Mouse (Mus musculus) heart, embryonic 11.5 days (tissue): ENCODE results near the gene Clasp2. TPM values are rescaled to one million over a fixed set of nuclear protein-coding genes. Genes with fewer than 3 reads are reported as not detected.
A peak's percentile ranks its signal among the peaks of the same experiment; 100 is the strongest.

Experiments
- ATAC-seq: fragments of 200-750 bp; cut with Nextera tagmentation; replicated peaks from 2 replicates; pipeline ENCODE4 v1.8.0; 2017; ENCODE audit warnings: moderate library complexity; ENCODE audit not compliant: insufficient number of reproducible peaks, low FRiP score, low TSS enrichment
- H3K27ac ChIP-seq: fragments of 300-500 bp; sonication (generic); 2 replicates; pipeline ENCODE4 v1.5.1; 2014; ENCODE audit warnings: mild to moderate bottlenecking, low read depth, low read length
- H3K27me3 ChIP-seq: fragments of 300-500 bp; sonication (generic); 2 replicates; pipeline ENCODE4 v1.6.1; 2014; ENCODE audit warnings: mild to moderate bottlenecking, low read length, mixed read lengths; ENCODE audit not compliant: control insufficient read depth, insufficient read depth
- H3K36me3 ChIP-seq: fragments of 300-500 bp; sonication (generic); 2 replicates; pipeline ENCODE4 v1.6.1; 2014; ENCODE audit warnings: mild to moderate bottlenecking, low read length, moderate library complexity, mixed read lengths; ENCODE audit not compliant: control insufficient read depth, insufficient read depth
- H3K4me1 ChIP-seq: fragments of 300-500 bp; sonication (generic); 2 replicates; pipeline ENCODE4 v1.6.1; 2014; ENCODE audit warnings: low read length; ENCODE audit not compliant: control insufficient read depth, insufficient read depth
- H3K4me2 ChIP-seq: fragments of 300-500 bp; sonication (generic); 2 replicates; pipeline ENCODE4 v1.6.1; 2014; ENCODE audit warnings: mild to moderate bottlenecking, moderate library complexity
- H3K4me3 ChIP-seq: fragments of 300-500 bp; sonication (generic); 2 replicates; pipeline ENCODE4 v1.5.1; 2014; ENCODE audit warnings: low read depth, low read length
- H3K9ac ChIP-seq: fragments of 300-500 bp; sonication (generic); 2 replicates; pipeline ENCODE4 v1.6.1; 2014; ENCODE audit warnings: mild to moderate bottlenecking, low read depth, low read length, moderate library complexity
- H3K9me3 ChIP-seq: fragments of 300-500 bp; sonication (generic); replicated peaks from 2 replicates; pipeline ENCODE4 v1.6.1; 2016; ENCODE audit warnings: low read length; ENCODE audit not compliant: control insufficient read depth
- WGBS: fragments of 180-500 bp; shearing (Covaris S2); extraction: QIAGEN DNeasy Blood & Tissue Kit; methylation state at CpG from one replicate; pipeline ENCODE4 v1.1.7; 2014; ENCODE audit not compliant: insufficient replicate concordance; 5-methylcytosine and 5-hydroxymethylcytosine counted together
- polyA plus RNA-seq: library from polyadenylated mRNA; unstranded; fragments of >200 nt; fragmentation: Nextera tagmentation; extraction: Ambion mirVana; gene quantifications from 2 replicates; pipeline ENCODE4 v1.2.1, GENCODE M21; 2014

Gene Clasp2
- polyA plus RNA-seq, 1 experiment from 2014 or later: 25.3 TPM

DNA sequence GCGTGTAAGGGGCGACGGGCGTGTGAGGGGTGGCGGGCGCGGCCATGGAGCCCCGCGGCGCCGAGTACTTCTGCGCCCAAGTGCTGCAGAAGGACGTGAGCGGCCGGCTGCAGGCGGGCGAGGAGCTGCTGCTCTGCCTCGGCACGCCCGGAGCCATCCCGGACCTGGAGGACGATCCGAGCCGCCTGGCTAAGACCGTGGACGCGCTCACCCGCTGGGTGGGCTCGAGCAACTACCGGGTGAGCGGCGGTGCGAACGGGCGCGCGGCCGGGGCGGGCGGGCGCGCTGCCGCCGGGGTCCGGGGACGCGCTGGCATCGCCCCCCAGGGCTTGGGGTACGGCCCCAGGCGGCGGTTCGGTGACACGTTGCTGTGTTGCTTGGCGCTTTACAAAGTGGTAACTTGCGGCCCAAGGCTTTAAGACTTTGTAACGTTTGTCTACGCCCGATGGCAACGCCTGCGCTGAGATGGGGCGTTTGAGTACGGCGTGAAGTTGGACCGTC is 414 bp downstream of the Clasp2 start:
- Histone ChIP-seq H3K27ac (peak overlapping the region; percentile 82), H3K4me1 (peaks cover 5% of the 10 kb centered on the region; the same call in 1 of the 2 replicates), H3K9me3 (no peaks in the 10 kb centered on the region), H3K27me3 (no peaks in the 10 kb centered on the region), H3K9ac (peak overlapping the region; percentile 90), H3K36me3 (no peaks in the 10 kb centered on the region), H3K4me2 (peak overlapping the region; percentile 88), H3K4me3 (peak overlapping the region; percentile 69)
- WGBS: under 1% methylated on average over 52 of the region's 64 CpGs
- ATAC-seq: peak; percentile 32

DNA sequence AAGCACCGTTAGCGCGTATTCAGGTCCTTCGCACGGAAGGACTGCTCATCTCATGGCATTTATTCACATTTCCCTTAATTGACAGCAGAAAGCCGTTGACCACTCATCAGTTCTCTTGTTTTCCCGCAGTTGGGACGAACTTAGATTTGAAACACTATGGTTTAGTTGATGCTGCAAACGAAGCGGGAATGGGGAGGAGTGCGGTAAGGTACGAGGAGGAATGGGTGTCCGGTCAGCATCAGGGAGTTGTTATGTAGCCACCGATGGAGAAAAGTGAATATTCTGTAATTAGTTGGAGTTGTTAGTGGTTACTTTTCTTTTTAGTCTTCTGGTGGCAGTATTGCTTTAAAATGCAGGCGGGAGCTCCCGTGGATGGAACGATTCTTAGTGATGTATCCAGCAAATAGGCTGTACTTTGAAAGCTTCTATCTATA is 1.1 kb downstream of the Clasp2 start:
- Histone ChIP-seq H3K9ac (peak overlapping the region; percentile 90), H3K9me3 (no peaks in the 10 kb centered on the region), H3K4me1 (peaks cover 5% of the 10 kb centered on the region; the same call in 1 of the 2 replicates), H3K27me3 (no peaks in the 10 kb centered on the region), H3K4me3 (peak overlapping the region; percentile 69), H3K27ac (no peak overlapping the region), H3K36me3 (no peaks in the 10 kb centered on the region), H3K4me2 (peak overlapping the region; percentile 88)
- ATAC-seq: no peak
- WGBS: 4% methylated on average over 17 of the region's 17 CpGs

DNA sequence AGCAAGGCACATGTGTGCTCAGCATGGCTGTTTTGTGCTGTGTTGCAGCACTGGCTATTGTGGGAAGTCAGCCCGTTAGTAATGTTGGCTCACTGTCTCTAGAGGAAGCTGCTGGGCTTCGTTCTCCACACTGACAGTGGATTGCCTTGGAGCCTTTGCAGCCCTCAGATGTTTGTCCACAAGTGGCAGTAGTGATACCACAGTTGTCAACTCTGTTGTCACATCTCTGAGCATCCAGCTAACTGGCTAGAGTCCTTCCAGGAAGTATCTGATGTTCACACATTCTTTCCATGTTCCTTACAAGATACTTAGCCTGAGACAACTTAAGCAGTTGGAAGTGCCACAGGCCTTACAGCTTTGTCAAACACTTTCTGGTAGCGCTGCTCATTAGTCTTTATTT is 2.0 kb downstream of the Clasp2 start:
- peak overlapping the region; percentile 88; the same call in 1 of the 2 replicates for H3K4me2 ChIP-seq
- H3K4me1 ChIP-seq: peaks cover 5% of the 10 kb centered on the region; the same call in 1 of the 2 replicates
- H3K27ac ChIP-seq: no peak overlapping the region
- H3K9ac ChIP-seq: peak overlapping the region; percentile 16; the same call in 1 of the 2 replicates
- 36% methylated on average over 3 of the region's 3 CpGs for WGBS
- no peak for ATAC-seq
- no peaks in the 10 kb centered on the region for H3K36me3 ChIP-seq
- H3K4me3 ChIP-seq: no peak overlapping the region
- H3K27me3 ChIP-seq: no peaks in the 10 kb centered on the region
- H3K9me3 ChIP-seq: no peaks in the 10 kb centered on the region

DNA sequence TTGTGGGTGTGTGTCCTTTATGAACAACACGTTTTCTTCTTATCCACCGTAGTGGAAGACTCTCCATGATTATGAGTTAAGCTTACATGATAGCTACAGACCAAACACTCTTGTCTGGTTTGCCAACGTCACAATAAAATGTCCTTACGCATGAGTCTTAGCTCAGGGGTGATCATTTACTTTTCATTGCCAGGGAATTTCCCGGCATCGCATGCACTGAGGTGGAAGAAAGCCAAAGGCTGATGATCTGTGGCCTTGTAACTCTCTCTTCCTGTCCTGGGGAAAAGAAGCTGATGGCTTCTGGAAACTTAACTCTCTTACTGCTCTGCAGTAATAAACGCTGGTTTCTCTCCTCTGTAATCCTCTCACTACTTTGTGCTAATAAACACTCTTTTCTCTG is 8.1 kb downstream of the Clasp2 start:
- no peak for ATAC-seq
- Histone ChIP-seq H3K9me3 (no peaks in the 10 kb centered on the region), H3K4me1 (no peaks in the 10 kb centered on the region), H3K4me3 (no peak overlapping the region), H3K36me3 (peaks cover 4% of the 10 kb centered on the region; the same call in 1 of the 2 replicates), H3K4me2 (no peak overlapping the region), H3K27ac (no peak overlapping the region), H3K27me3 (no peaks in the 10 kb centered on the region), H3K9ac (no peak overlapping the region)
- WGBS: 83% methylated on average over 7 of the region's 7 CpGs

DNA sequence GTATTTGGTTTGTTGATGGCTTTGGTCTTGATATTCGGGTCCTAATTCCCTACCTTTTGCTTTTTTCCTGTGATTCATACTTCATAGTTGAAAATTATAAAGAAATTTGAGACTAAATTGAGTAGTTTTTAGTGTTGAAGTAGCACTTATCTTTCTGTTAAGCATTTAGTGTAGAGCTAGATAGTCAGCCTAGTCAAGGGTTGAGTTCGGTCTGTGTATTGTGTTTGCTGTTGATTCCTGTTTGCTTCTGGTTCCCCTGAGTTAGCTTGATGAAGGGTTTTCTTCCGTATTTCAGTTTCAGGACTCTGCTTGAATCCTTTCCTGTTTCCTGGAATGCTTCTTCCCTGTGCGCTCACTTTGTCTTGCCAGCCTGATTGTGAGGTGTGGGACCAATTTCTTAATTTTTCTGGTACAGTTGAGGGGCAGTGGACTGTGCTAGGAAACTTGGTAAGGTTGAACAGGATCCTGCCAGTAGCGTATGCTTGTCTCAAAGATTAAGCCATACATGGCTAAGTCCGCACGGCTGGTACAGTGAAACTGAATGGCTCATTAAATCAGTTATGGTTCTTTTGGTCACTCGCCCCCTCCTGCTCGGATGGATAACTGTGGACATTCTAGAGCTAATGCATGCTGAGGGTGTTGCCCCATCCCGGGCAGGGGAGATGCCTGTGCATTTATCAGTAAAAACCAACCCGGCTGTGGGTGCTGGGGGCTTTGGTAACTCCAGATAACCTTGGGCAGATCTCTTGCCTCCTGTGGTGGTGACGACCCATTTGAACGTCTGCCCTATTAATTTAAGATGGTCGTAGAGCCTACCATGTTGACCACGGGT is 14.8 kb downstream of the Clasp2 start:
- Histone ChIP-seq H3K4me2 (no peak overlapping the region), H3K27me3 (no peaks in the 10 kb centered on the region), H3K4me3 (no peak overlapping the region), H3K27ac (no peak overlapping the region), H3K4me1 (peaks cover 4% of the 10 kb centered on the region; the same call in 1 of the 2 replicates), H3K9me3 (no peaks in the 10 kb centered on the region), H3K36me3 (peaks cover 8% of the 10 kb centered on the region), H3K9ac (no peak overlapping the region)
- 78% methylated on average over 15 of the region's 15 CpGs for WGBS
- no peak for ATAC-seq

DNA sequence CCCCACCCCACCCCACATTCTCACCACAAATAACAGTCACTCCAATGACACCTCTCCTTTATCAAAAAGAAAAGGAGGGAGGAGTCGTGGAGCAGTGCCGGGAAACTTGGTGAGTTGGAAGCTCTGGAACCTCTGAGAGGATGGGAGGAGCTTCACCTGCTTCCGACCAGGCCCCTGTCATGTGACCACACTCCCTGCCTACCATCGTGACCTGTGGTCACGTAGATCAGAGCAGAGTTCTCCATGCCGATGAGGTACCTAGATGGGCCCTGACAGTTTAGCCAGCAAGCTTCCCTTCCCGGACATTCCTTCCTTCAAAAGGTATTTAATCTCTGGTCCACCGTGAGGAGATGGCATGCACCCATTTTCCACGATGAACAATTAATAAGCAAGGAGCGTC is 17.2 kb downstream of the Clasp2 start:
- H3K27me3 ChIP-seq: no peaks in the 10 kb centered on the region
- H3K9me3 ChIP-seq: no peaks in the 10 kb centered on the region
- H3K4me1 ChIP-seq: peaks cover 4% of the 10 kb centered on the region; the same call in 1 of the 2 replicates
- no peak for ATAC-seq
- no peak overlapping the region for H3K27ac ChIP-seq
- no peak overlapping the region for H3K4me3 ChIP-seq
- WGBS: 89% methylated on average over 10 of the region's 10 CpGs
- H3K9ac ChIP-seq: no peak overlapping the region
- peaks cover 8% of the 10 kb centered on the region for H3K36me3 ChIP-seq
- no peak overlapping the region for H3K4me2 ChIP-seq

DNA sequence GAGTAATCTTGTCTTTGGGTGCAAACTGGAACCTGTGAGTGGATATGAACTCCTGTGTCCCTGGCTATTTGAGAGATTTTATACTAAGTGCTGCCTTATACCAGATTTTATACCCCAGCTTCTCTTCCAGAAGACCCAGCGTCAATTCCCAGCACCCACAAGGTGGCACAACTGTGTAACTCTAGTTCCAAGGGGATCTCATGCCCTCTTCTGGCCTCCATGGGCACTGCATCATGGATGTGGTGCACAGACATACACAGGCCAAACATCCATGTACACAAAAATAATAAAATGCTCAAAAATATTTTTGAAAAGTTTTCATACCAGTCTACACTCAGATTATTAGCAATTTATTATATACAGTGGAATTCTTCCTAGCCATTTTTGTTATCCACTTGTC is 18.4 kb downstream of the Clasp2 start:
- 100% methylated on average over 1 of the region's 1 CpGs for WGBS
- no peak overlapping the region for H3K4me3 ChIP-seq
- H3K4me1 ChIP-seq: peaks cover 4% of the 10 kb centered on the region; the same call in 1 of the 2 replicates
- no peak for ATAC-seq
- H3K27ac ChIP-seq: no peak overlapping the region
- peaks cover 8% of the 10 kb centered on the region for H3K36me3 ChIP-seq
- no peak overlapping the region for H3K4me2 ChIP-seq
- H3K9ac ChIP-seq: no peak overlapping the region
- H3K9me3 ChIP-seq: no peaks in the 10 kb centered on the region
- H3K27me3 ChIP-seq: no peaks in the 10 kb centered on the region

DNA sequence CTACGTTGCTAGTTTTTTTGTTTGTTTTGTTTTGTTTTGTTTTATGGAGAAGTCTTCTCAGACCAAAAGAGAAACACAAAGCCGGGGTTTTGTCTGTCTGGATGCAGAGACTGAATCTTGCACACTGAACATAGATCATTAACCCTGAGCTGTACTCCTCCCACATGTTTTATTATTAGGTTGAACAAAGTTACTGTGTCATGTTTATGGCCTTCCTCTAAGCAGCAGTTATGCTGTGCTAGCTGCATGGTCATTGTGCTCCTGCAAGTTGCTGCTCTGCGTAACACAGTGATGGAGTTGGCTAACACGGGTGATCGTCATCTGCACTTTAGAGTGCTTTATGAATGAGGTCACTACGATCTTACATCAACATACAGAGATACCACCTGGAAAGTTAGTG is 21.1 kb downstream of the Clasp2 start:
- H3K27me3 ChIP-seq: no peaks in the 10 kb centered on the region
- no peaks in the 10 kb centered on the region for H3K4me1 ChIP-seq
- peaks cover 8% of the 10 kb centered on the region for H3K36me3 ChIP-seq
- H3K27ac ChIP-seq: no peak overlapping the region
- H3K4me3 ChIP-seq: no peak overlapping the region
- ATAC-seq: no peak
- H3K9ac ChIP-seq: no peak overlapping the region
- no peak overlapping the region for H3K4me2 ChIP-seq
- H3K9me3 ChIP-seq: no peaks in the 10 kb centered on the region
- WGBS: 91% methylated on average over 6 of the region's 6 CpGs
